Mouse (Mus musculus): ENCODE data around the gene Rmnd5b. TPM values are rescaled to one million over a fixed set of nuclear protein-coding genes. Genes with fewer than 3 reads are reported as not detected.

Rmnd5b gene
- 47.8 and 52.2 TPM in 2 replicates for polyA plus RNA-seq (2014; fragmentation: Nextera tagmentation; extraction: Ambion mirVana)

DNA sequence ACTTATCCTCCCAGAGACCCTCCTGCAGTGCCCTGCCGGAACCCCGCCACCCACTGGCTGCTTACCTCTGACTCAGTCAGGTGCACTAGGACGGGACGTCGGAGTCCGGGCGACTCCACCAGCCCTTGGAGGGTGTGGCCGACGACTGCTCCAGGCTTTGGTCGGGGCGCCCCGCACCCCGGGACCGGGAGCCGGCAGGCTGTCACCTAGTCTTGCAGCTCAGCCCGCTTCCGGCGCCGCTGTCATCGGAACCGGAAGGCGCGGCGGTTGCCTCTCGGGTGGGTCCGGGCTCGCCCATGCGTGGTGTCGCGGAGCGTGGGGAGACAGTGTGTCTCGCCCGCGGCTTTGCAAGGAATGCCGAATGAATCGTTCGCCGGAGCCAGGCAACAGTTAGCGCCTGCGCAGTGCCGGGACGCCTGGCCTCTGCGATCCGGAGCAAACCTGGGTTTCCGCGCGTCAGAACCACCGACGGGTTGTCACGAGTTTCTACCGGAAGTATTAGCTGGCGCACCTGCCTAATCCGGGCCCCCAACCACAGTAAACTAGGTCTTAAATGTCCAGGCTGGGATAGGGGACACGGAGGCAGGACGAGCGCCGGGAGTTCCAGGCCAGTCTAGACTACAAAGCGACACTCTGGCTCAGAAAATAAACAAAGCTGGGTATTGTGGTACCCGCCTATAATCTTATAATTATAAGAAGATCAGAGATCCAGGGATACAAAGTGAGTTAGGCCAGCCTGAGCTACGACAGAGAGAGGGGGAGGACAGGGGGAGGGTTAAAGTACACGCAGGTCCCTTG lies at the start of gene Rmnd5b:
Gene Rmnd5b, minus strand, starts transcription at position 372 of the 798 bp plus-strand sequence.
- H3K4me3 ChIP-seq (ENCODE audit: low read depth, low read length): peak within 1 kb of the TSS; percentile 70
- DNase-seq (ENCODE audit: low spot score): peak; percentile 87
- H3K4me1 ChIP-seq (replicated peaks; ENCODE audit: control insufficient read depth, insufficient read depth, low read length): peaks cover 10% of the 10 kb centered on the region
- H3K9me3 ChIP-seq (ENCODE audit: control insufficient read depth, low read length): no peaks in the 10 kb centered on the region
- WGBS: under 1% methylated on average over 61 of the region's 61 CpGs
- peak within 1 kb of the TSS; percentile 77 for H3K4me2 ChIP-seq
- peak within 1 kb of the TSS; percentile 81 for H3K9ac ChIP-seq (ENCODE audit: low read depth, low read length)
- H3K27ac ChIP-seq (ENCODE audit: low read depth, low read length): peak within 1 kb of the TSS; percentile 87
- ATAC-seq (replicated peaks; ENCODE audit: low FRiP score): peak; percentile 74
- H3K36me3 ChIP-seq (ENCODE audit: control insufficient read depth, insufficient read depth, low read length): no peaks in the 10 kb centered on the region; the same call in 1 of the 2 replicates
- no peaks in the 10 kb centered on the region for H3K27me3 ChIP-seq (replicated peaks; ENCODE audit: control insufficient read depth, insufficient read depth, low read length)

DNA sequence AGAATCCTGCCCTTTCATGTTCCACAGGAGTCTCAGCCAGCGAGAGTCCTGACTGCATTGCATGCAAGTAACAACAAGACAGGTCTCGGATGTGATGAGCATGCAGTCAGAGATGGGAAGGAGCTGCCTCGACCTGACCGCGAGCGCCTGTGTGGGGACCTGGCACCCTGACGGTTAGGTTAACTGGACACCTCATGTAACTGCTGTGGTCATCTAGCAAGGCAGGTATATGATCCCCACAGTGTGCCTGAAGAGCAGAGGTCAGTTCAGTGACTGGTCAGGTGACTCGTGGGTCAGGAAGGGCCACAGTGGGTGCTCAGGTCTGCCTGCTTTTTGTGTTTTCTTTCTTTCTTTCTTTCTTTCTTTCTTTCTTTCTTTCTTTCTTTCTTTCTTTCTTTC lies 46.3 kb upstream of the Rmnd5b start:
- Histone ChIP-seq H3K27ac (ENCODE audit: low read depth, low read length) (no peak overlapping the region), H3K9ac (ENCODE audit: low read depth, low read length) (no peak overlapping the region), H3K27me3 (replicated peaks; ENCODE audit: control insufficient read depth, insufficient read depth, low read length) (no peaks in the 10 kb centered on the region), H3K36me3 (ENCODE audit: control insufficient read depth, insufficient read depth, low read length) (no peaks in the 10 kb centered on the region), H3K9me3 (ENCODE audit: control insufficient read depth, low read length) (no peaks in the 10 kb centered on the region), H3K4me3 (ENCODE audit: low read depth, low read length) (no peak overlapping the region), H3K4me1 (replicated peaks; ENCODE audit: control insufficient read depth, insufficient read depth, low read length) (0 out of 2 replicates have a peak, but pooled peaks cover 2% of the 10 kb centered on the region), H3K4me2 (peak overlapping the region; percentile 10; the same call in 1 of the 2 replicates)
- DNase-seq (ENCODE audit: low spot score) (peak; percentile 43), ATAC-seq (replicated peaks; ENCODE audit: low FRiP score) (no peak)
- WGBS: 43% methylated on average over 8 of the region's 8 CpGs

DNA sequence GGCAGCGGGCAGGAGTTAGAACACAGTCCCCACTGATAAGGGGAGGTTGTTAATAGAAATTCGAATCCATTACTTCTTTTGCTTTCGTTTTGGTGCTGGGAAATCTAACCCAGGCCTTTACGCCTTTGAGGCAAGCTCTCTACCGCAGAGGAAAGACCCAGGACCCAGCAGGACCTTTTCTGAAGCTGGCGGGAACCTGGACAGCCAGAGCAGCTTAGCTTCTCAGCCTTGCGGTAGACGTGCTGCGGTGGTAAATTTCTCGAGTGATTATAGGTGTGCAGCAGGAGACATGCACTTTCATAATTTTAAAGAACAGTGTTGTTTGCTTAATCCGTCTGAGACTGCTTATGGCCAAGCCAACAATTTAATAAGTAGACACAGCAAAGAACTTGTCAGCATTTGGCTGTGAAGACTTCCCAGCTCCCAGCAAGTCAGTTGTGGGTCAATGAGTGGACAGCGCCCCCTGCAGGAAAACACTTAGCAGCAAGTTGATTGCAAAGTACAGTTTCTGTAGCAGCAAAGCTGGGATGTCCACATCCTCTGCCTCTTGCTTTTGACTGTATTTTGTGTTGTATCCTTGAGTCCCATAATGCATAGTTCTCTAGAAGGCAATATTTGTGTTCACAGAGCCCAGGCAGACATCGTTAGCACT lies 45.8 kb upstream of the Rmnd5b start:
- H3K4me2 ChIP-seq: peak overlapping the region; percentile 53
- H3K4me3 ChIP-seq (ENCODE audit: low read depth, low read length): peak overlapping the region; percentile 18; the same call in 1 of the 2 replicates
- 29% methylated on average over 13 of the region's 13 CpGs for WGBS
- no peaks in the 10 kb centered on the region for H3K36me3 ChIP-seq (ENCODE audit: control insufficient read depth, insufficient read depth, low read length)
- H3K9ac ChIP-seq (ENCODE audit: low read depth, low read length): peak overlapping the region; percentile 42; the same call in 1 of the 2 replicates
- no peaks in the 10 kb centered on the region for H3K27me3 ChIP-seq (replicated peaks; ENCODE audit: control insufficient read depth, insufficient read depth, low read length)
- DNase-seq (ENCODE audit: low spot score) (peak; percentile 76), ATAC-seq (replicated peaks; ENCODE audit: low FRiP score) (peak; percentile 70)
- H3K27ac ChIP-seq (ENCODE audit: low read depth, low read length): no peak overlapping the region
- H3K9me3 ChIP-seq (ENCODE audit: control insufficient read depth, low read length): no peaks in the 10 kb centered on the region
- H3K4me1 ChIP-seq (replicated peaks; ENCODE audit: control insufficient read depth, insufficient read depth, low read length): 0 out of 2 replicates have a peak, but pooled peaks cover 2% of the 10 kb centered on the region

DNA sequence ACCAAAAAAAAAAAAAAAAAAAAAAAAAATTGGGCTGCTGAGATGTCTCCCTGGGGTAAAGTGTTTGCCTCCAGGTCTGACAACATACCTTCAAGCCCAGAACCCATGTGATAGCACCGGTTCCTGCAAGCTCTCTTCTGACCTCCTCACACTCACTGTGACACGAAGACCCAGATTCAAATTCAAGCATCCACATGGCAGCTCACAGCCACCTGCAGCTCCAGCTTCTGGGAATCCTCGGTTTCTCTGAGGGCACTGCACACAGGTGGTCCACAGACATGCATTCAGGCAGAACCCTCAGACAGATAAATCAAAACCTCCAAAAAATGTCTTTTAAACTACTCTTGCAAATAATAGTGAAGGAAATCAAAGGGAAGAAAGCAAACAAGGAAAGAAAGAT lies 43.8 kb upstream of the Rmnd5b start:
- no peak for ATAC-seq (replicated peaks; ENCODE audit: low FRiP score)
- Histone ChIP-seq H3K4me2 (no peak overlapping the region), H3K27ac (ENCODE audit: low read depth, low read length) (no peak overlapping the region), H3K36me3 (ENCODE audit: control insufficient read depth, insufficient read depth, low read length) (no peaks in the 10 kb centered on the region), H3K9ac (ENCODE audit: low read depth, low read length) (no peak overlapping the region), H3K27me3 (replicated peaks; ENCODE audit: control insufficient read depth, insufficient read depth, low read length) (no peaks in the 10 kb centered on the region), H3K4me3 (ENCODE audit: low read depth, low read length) (no peak overlapping the region), H3K9me3 (ENCODE audit: control insufficient read depth, low read length) (no peaks in the 10 kb centered on the region), H3K4me1 (replicated peaks; ENCODE audit: control insufficient read depth, insufficient read depth, low read length) (0 out of 2 replicates have a peak, but pooled peaks cover 2% of the 10 kb centered on the region)
- WGBS: 71% methylated on average over 3 of the region's 3 CpGs
- DNase-seq (ENCODE audit: low spot score): no peak

DNA sequence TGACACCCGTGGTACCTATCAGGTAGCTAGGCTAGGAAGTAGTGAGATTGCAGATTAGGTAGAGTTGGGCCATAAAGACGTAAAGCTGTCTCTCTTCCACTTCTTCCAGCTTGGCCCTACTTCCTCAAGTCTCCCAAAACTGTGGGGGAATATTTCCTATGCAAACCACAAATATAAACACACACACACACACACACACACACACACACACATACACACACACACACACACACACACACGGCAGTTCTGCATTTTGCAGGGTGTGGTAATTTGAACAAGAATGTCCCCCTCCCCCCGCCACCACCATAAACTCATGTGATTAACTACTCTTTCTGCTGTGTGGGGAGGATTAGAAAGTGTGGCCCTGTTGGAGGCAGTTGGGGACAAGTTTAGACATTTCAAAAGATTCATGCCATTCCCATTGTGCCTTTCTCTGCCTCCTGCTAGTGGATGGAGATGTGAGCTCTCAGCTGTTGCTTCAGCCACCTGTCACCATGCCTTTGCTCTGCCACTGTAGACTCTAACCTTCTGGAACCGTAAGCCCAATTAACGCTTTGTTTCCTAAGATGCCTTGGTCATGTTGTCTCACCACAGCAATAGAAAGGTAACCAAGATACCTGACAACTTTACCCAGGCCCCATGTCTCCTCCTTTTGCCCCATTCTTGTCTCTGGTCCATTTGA lies 42.2 kb upstream of the Rmnd5b start:
- Histone ChIP-seq H3K4me3 (ENCODE audit: low read depth, low read length) (no peak overlapping the region), H3K9me3 (ENCODE audit: control insufficient read depth, low read length) (no peaks in the 10 kb centered on the region), H3K4me2 (no peak overlapping the region), H3K36me3 (ENCODE audit: control insufficient read depth, insufficient read depth, low read length) (no peaks in the 10 kb centered on the region), H3K27ac (ENCODE audit: low read depth, low read length) (no peak overlapping the region), H3K4me1 (replicated peaks; ENCODE audit: control insufficient read depth, insufficient read depth, low read length) (0 out of 2 replicates have a peak, but pooled peaks cover 2% of the 10 kb centered on the region), H3K9ac (ENCODE audit: low read depth, low read length) (no peak overlapping the region), H3K27me3 (replicated peaks; ENCODE audit: control insufficient read depth, insufficient read depth, low read length) (no peaks in the 10 kb centered on the region)
- DNase-seq (ENCODE audit: low spot score): no peak
- WGBS: 57% methylated on average over 6 of the region's 6 CpGs
- ATAC-seq (replicated peaks; ENCODE audit: low FRiP score): no peak

DNA sequence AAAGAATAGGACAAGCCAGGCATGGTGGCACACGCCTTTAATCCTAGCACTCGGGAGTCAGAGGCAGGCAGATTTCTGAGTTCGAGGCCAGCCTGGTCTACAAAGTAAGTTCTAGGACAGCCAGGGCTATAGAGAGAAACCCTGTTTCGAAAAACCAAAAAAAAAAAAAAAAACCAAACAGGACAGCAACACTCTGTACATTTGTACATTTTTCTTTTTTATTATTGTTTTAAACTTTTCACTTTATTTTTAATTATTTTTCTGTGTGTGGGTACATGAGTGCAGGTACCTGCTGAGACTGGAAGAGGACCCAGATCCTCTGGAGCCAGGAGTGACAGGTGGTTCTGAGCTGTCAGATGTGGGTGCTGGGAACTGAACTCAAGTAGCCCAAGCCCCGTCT lies 39.7 kb upstream of the Rmnd5b start:
- Histone ChIP-seq H3K36me3 (ENCODE audit: control insufficient read depth, insufficient read depth, low read length) (no peaks in the 10 kb centered on the region), H3K27ac (ENCODE audit: low read depth, low read length) (no peak overlapping the region)

DNA sequence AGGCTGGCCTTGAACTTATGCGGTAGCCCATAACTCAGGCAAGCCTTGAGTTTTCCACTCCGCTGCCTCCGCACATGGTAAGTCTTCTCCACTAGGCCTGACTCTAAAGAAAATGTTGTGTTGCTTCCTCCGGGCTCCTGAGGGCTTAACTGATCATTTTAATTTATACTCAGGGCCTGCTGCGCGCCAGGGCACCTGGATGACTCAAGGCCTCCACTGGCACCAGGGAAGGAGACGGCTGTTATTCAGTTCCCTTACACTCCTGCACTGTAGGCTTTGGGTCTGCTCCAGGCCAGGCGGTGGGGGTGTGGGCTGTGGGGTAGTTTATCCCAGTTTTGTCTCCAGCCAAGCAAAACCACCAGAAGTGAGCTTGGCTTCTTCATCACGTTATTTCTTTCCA lies 37.6 kb upstream of the Rmnd5b start:
- Histone ChIP-seq H3K27ac (ENCODE audit: low read depth, low read length) (no peak overlapping the region), H3K4me1 (replicated peaks; ENCODE audit: control insufficient read depth, insufficient read depth, low read length) (no peaks in the 10 kb centered on the region), H3K9me3 (ENCODE audit: control insufficient read depth, low read length) (no peaks in the 10 kb centered on the region), H3K4me2 (no peak overlapping the region), H3K27me3 (replicated peaks; ENCODE audit: control insufficient read depth, insufficient read depth, low read length) (no peaks in the 10 kb centered on the region), H3K4me3 (ENCODE audit: low read depth, low read length) (no peak overlapping the region), H3K36me3 (ENCODE audit: control insufficient read depth, insufficient read depth, low read length) (no peaks in the 10 kb centered on the region), H3K9ac (ENCODE audit: low read depth, low read length) (no peak overlapping the region)
- no peak for ATAC-seq (replicated peaks; ENCODE audit: low FRiP score)
- no peak for DNase-seq (ENCODE audit: low spot score)
- 86% methylated on average over 9 of the region's 9 CpGs for WGBS

More for the DNA sequence above, 39.7 kb upstream of the Rmnd5b start:
- DNase-seq (ENCODE audit: low spot score): no peak
- no peaks in the 10 kb centered on the region for H3K9me3 ChIP-seq (ENCODE audit: control insufficient read depth, low read length)
- 73% methylated on average over 5 of the region's 5 CpGs for WGBS
- H3K4me3 ChIP-seq (ENCODE audit: low read depth, low read length): no peak overlapping the region
- no peak overlapping the region for H3K9ac ChIP-seq (ENCODE audit: low read depth, low read length)
- ATAC-seq (replicated peaks; ENCODE audit: low FRiP score): no peak
- H3K27me3 ChIP-seq (replicated peaks; ENCODE audit: control insufficient read depth, insufficient read depth, low read length): no peaks in the 10 kb centered on the region
- no peaks in the 10 kb centered on the region for H3K4me1 ChIP-seq (replicated peaks; ENCODE audit: control insufficient read depth, insufficient read depth, low read length)
- H3K4me2 ChIP-seq: no peak overlapping the region

DNA sequence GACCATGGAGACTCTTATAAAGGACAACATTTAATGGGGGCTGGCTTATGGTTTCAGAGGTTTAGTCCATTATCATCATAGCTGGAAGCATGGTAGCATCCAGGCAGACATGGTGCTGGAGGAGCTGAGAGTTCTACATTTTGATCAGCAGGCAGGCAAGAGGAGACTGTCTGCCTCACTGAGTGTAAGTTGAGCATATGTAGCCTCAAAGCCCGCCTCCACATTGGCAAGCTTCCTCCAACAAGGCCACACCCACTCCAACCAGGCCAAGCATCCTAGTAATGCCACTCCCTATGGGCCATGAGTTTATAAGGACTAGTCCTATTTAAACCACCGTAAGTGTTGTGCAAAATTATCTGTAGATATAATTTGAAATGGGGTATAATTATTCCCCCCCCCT lies 35.7 kb upstream of the Rmnd5b start:
- Histone ChIP-seq H3K4me3 (ENCODE audit: low read depth, low read length) (no peak overlapping the region), H3K9ac (ENCODE audit: low read depth, low read length) (no peak overlapping the region), H3K27ac (ENCODE audit: low read depth, low read length) (no peak overlapping the region), H3K4me2 (no peak overlapping the region), H3K27me3 (replicated peaks; ENCODE audit: control insufficient read depth, insufficient read depth, low read length) (no peaks in the 10 kb centered on the region), H3K36me3 (ENCODE audit: control insufficient read depth, insufficient read depth, low read length) (no peaks in the 10 kb centered on the region), H3K9me3 (ENCODE audit: control insufficient read depth, low read length) (no peaks in the 10 kb centered on the region), H3K4me1 (replicated peaks; ENCODE audit: control insufficient read depth, insufficient read depth, low read length) (no peaks in the 10 kb centered on the region)
- DNase-seq (ENCODE audit: low spot score) (no peak), ATAC-seq (replicated peaks; ENCODE audit: low FRiP score) (no peak)
- 74% methylated on average over 2 of the region's 2 CpGs for WGBS
